Mouse (Mus musculus) myocyte (in vitro differentiated cells): ENCODE results near the gene Gyg. TPM values are rescaled to one million over a fixed set of nuclear protein-coding genes. Genes with fewer than 3 reads are reported as not detected.
"Not testable (repeated sequence)": the region's sequence is repeated elsewhere in the genome, so short reads cannot be mapped to it uniquely, and the experiment has no call there.

Source experiments
- H3K27me3 ChIP-seq: one replicate; pipeline ENCODE4 v1.6.1; 2011; ENCODE audit not compliant: control insufficient read depth, insufficient read depth, insufficient read length
- H3K36me3 ChIP-seq: one replicate; pipeline ENCODE4 v1.6.1; 2011; ENCODE audit not compliant: control insufficient read depth, insufficient read depth
- H3K4me2 ChIP-seq: one replicate; pipeline ENCODE4 v1.6.1; 2011; ENCODE audit warnings: low read depth, control low read depth
- H3K4me3 ChIP-seq: one replicate; pipeline ENCODE4 v1.5.1; 2011; ENCODE audit warnings: mild to moderate bottlenecking, control low read depth, moderate library complexity
- H3K79me2 ChIP-seq: one replicate; pipeline ENCODE4 v1.6.1; 2011; ENCODE audit not compliant: control insufficient read depth, insufficient read depth
- H3ac ChIP-seq: one replicate; pipeline ENCODE4 v1.6.1; 2011; ENCODE audit not compliant: control insufficient read depth, insufficient read length
- CEBPB ChIP-seq: IDR thresholded peaks from 2 replicates; pipeline ENCODE4 v1.6.1; 2011; ENCODE audit warnings: mild to moderate bottlenecking, moderate library complexity; ENCODE audit not compliant: poor library complexity, insufficient read depth, severe bottlenecking
- E2F4 ChIP-seq: IDR thresholded peaks from one replicate; pipeline ENCODE4 v1.6.1; 2011; ENCODE audit warnings: mild to moderate bottlenecking, control low read depth, moderate library complexity; ENCODE audit not compliant: insufficient read depth
- MAX ChIP-seq: IDR thresholded peaks from one replicate; pipeline ENCODE4 v1.6.1; 2011; ENCODE audit warnings: low read depth, mild to moderate bottlenecking, control low read depth
- MYOD1 ChIP-seq, 3 experiments: IDR thresholded peaks; one replicate each; pipeline ENCODE4 v1.6.1; 2011; ENCODE audit warnings: control low read depth in 2 of 3, low read depth in 2 of 3, mild to moderate bottlenecking in 2 of 3, moderate library complexity in 1 of 3; ENCODE audit not compliant: insufficient read length in 2 of 3, control insufficient read depth in 1 of 3
- MYOG ChIP-seq, 3 experiments: IDR thresholded peaks; one replicate each; pipeline ENCODE4 v1.6.1; 2011; ENCODE audit warnings: control low read depth in 2 of 3, low read depth in 2 of 3, mild to moderate bottlenecking in 2 of 3; ENCODE audit not compliant: insufficient read length in 2 of 3, control insufficient read depth in 1 of 3, insufficient read depth in 1 of 3
- POLR2A ChIP-seq: IDR thresholded peaks from one replicate; pipeline ENCODE4 v1.6.1; 2011; ENCODE audit warnings: low read depth, mild to moderate bottlenecking, control low read depth, moderate library complexity; ENCODE audit not compliant: insufficient read length
- POLR2AphosphoS2 ChIP-seq: IDR thresholded peaks from one replicate; pipeline ENCODE4 v1.6.1; 2011; ENCODE audit warnings: low read depth, control low read depth; ENCODE audit not compliant: insufficient read length
- REST ChIP-seq: IDR thresholded peaks from one replicate; pipeline ENCODE4 v1.6.1; 2011; ENCODE audit warnings: mild to moderate bottlenecking, control low read depth, moderate library complexity; ENCODE audit not compliant: insufficient read depth, insufficient read length
- SRF ChIP-seq: IDR thresholded peaks from one replicate; pipeline ENCODE4 v1.6.1; 2011; ENCODE audit warnings: low read depth; ENCODE audit not compliant: control insufficient read depth, insufficient read length
- TCF12 ChIP-seq: IDR thresholded peaks from one replicate; pipeline ENCODE4 v1.6.1; 2011; ENCODE audit warnings: mild to moderate bottlenecking, control low read depth; ENCODE audit not compliant: poor library complexity, insufficient read depth, severe bottlenecking
- TCF3 ChIP-seq: IDR thresholded peaks from one replicate; pipeline ENCODE4 v1.6.1; 2011; ENCODE audit warnings: low read depth, control low read depth; ENCODE audit not compliant: insufficient read length
- USF1 ChIP-seq: IDR thresholded peaks from one replicate; pipeline ENCODE4 v1.6.1; 2011; ENCODE audit warnings: low read depth, mild to moderate bottlenecking, control low read depth, moderate library complexity
- polyA plus RNA-seq: library from polyadenylated mRNA; unstranded; fragments of >200 nt; fragmentation: generic; extraction: Trizol; gene quantifications from one replicate; pipeline ENCODE4 v1.2.1, GENCODE M21; 2012; ENCODE audit warnings: missing spikeins

Gyg gene
- polyA plus RNA-seq, 1 experiment: 63.9 TPM

GRCm38 (mm10) chr3:20129491-20129890 is 25.6 kb downstream of the Gyg start:
- Histone ChIP-seq H3K36me3 (peaks cover 7% of the 10 kb centered on the region), H3K79me2 (no peaks in the 10 kb centered on the region), H3K4me3 (no peak overlapping the region), H3ac (no peak overlapping the region), H3K4me2 (no peak overlapping the region), H3K27me3 (no peaks in the 10 kb centered on the region)
- TF ChIP-seq TCF12 (no peak), POLR2AphosphoS2 (no peak), USF1 (no peak), TCF3 (no peak), MAX (no peak), SRF (no peak), CEBPB (no peak), REST (no peak), E2F4 (no peak), MYOG (IDR thresholded peaks at IDR 0.05; ENCODE audit: control insufficient read depth in 1 of 3, insufficient read depth in 1 of 3, insufficient read length in 2 of 3, low read depth in 2 of 3) (no peak), MYOD1 (IDR thresholded peaks at IDR 0.05; ENCODE audit: control insufficient read depth in 1 of 3, insufficient read length in 2 of 3, low read depth in 2 of 3) (no peak), POLR2A (no peak)

- Histone ChIP-seq H3K4me3 (no peak overlapping the region), H3K36me3 (peaks cover 7% of the 10 kb centered on the region), H3K4me2 (no peak overlapping the region), H3K27me3 (no peaks in the 10 kb centered on the region), H3ac (no peak overlapping the region), H3K79me2 (no peaks in the 10 kb centered on the region)
- TF ChIP-seq POLR2A (no peak), MYOG (IDR thresholded peaks at IDR 0.05; ENCODE audit: control insufficient read depth in 1 of 3, insufficient read depth in 1 of 3, insufficient read length in 2 of 3, low read depth in 2 of 3) (no peak), SRF (no peak), TCF3 (no peak), POLR2AphosphoS2 (no peak), USF1 (no peak), REST (no peak), MYOD1 (IDR thresholded peaks at IDR 0.05; ENCODE audit: control insufficient read depth in 1 of 3, insufficient read length in 2 of 3, low read depth in 2 of 3) (no peak), CEBPB (no peak), MAX (no peak), TCF12 (no peak), E2F4 (no peak)
These were observed 28.0 kb downstream of the Gyg start for GRCm38 (mm10) chr3:20127047-20127595.

- H3ac ChIP-seq: no peak overlapping the region
- no peak overlapping the region for H3K4me3 ChIP-seq
- H3K4me2 ChIP-seq: no peak overlapping the region
- TF ChIP-seq POLR2A (no peak), MYOD1 (IDR thresholded peaks at IDR 0.05; ENCODE audit: control insufficient read depth in 1 of 3, insufficient read length in 2 of 3, low read depth in 2 of 3) (no peak), SRF (no peak), TCF3 (no peak), REST (no peak), POLR2AphosphoS2 (no peak), MYOG (IDR thresholded peaks at IDR 0.05; ENCODE audit: control insufficient read depth in 1 of 3, insufficient read depth in 1 of 3, insufficient read length in 2 of 3, low read depth in 2 of 3) (no peak), MAX (no peak), E2F4 (no peak), TCF12 (no peak), CEBPB (no peak), USF1 (no peak)
- H3K27me3 ChIP-seq: no peaks in the 10 kb centered on the region
- peaks cover 10% of the 10 kb centered on the region for H3K36me3 ChIP-seq
- no peaks in the 10 kb centered on the region for H3K79me2 ChIP-seq
These were observed 29.5 kb downstream of the Gyg start for GRCm38 (mm10) chr3:20125604-20126003.

- H3K36me3 ChIP-seq, H3K4me2 ChIP-seq, H3K79me2 ChIP-seq, H3ac ChIP-seq, H3K4me3 ChIP-seq, H3K27me3 ChIP-seq: not testable (repeated sequence)
These were observed 33.5 kb downstream of the Gyg start for GRCm38 (mm10) chr3:20121582-20121981.

- H3K4me2 ChIP-seq: no peak overlapping the region
These were observed 35.4 kb downstream of the Gyg start for GRCm38 (mm10) chr3:20119686-20120244.

More at GRCm38 (mm10) chr3:20119686-20120244, 35.4 kb downstream of the Gyg start:
- H3ac ChIP-seq: no peak overlapping the region
- H3K79me2 ChIP-seq: no peaks in the 10 kb centered on the region
- H3K4me3 ChIP-seq: no peak overlapping the region
- H3K36me3 ChIP-seq: peaks cover 3% of the 10 kb centered on the region
- TF ChIP-seq MYOG (IDR thresholded peaks at IDR 0.05; ENCODE audit: control insufficient read depth in 1 of 3, insufficient read depth in 1 of 3, insufficient read length in 2 of 3, low read depth in 2 of 3): no peak
- TF ChIP-seq POLR2A: no peak
- TF ChIP-seq TCF3: no peak
- TF ChIP-seq E2F4: no peak
- TF ChIP-seq REST: no peak
- no peak for TF ChIP-seq USF1
- no peak for TF ChIP-seq SRF
- TF ChIP-seq POLR2AphosphoS2: no peak
- no peak for TF ChIP-seq TCF12
- TF ChIP-seq MAX: no peak
- TF ChIP-seq MYOD1 (IDR thresholded peaks at IDR 0.05; ENCODE audit: control insufficient read depth in 1 of 3, insufficient read length in 2 of 3, low read depth in 2 of 3): no peak
- TF ChIP-seq CEBPB: no peak
- H3K27me3 ChIP-seq: no peaks in the 10 kb centered on the region
